Mouse (Mus musculus) MEL (cell line): ENCODE results near the gene Med13l. TPM values are rescaled to one million over a fixed set of nuclear protein-coding genes. Genes with fewer than 3 reads are reported as not detected.

ENCODE experiments used
- DNase-seq: peaks from one replicate; pipeline ENCODE4 v3.0.0; 2011; ENCODE audit warnings: low read depth, low spot score
- H3K27ac ChIP-seq: 2 replicates; pipeline ENCODE4 v1.5.1; 2012; ENCODE audit warnings: low read depth, mild to moderate bottlenecking, control low read depth, low read length, moderate library complexity; ENCODE audit not compliant: control insufficient read depth
- H3K27me3 ChIP-seq, 2 experiments: fragments of 150-350 bp in 1 of 2; sonication (generic) in 1 of 2; 2 replicates each; pipeline ENCODE4 v1.6.1; 2012; ENCODE audit warnings: low read length in 2 of 2, mild to moderate bottlenecking in 2 of 2, improper control_type of control experiment in 1 of 2, moderate library complexity in 1 of 2; ENCODE audit not compliant: insufficient read depth in 2 of 2, control insufficient read depth in 1 of 2
- H3K36me3 ChIP-seq, 2 experiments: 2 replicates each; pipeline ENCODE4 v1.6.1; 2012 to 2014; ENCODE audit warnings: low read length in 2 of 2, improper control_type of control experiment in 1 of 2, inconsistent platforms in 1 of 2, mild to moderate bottlenecking in 1 of 2; ENCODE audit not compliant: insufficient read depth in 2 of 2, control insufficient read depth in 1 of 2
- H3K4me1 ChIP-seq, 2 experiments: fragments of 150-350 bp in 1 of 2; sonication (generic) in 1 of 2; 2 replicates each; pipeline ENCODE4 v1.6.1; 2012; ENCODE audit warnings: low read length in 2 of 2, improper control_type of control experiment in 1 of 2, mild to moderate bottlenecking in 1 of 2; ENCODE audit not compliant: insufficient read depth in 2 of 2, control insufficient read depth in 1 of 2
- H3K4me3 ChIP-seq, 2 experiments: fragments of 150-350 bp in 1 of 2; sonication (generic) in 1 of 2; 2 replicates each; pipeline ENCODE4 v1.5.1; 2012; ENCODE audit warnings: low read depth in 2 of 2, low read length in 2 of 2, mild to moderate bottlenecking in 2 of 2, moderate library complexity in 2 of 2, control low read depth in 1 of 2, improper control_type of control experiment in 1 of 2; ENCODE audit not compliant: control insufficient read depth in 1 of 2, insufficient read depth in 1 of 2
- H3K79me2 ChIP-seq: 2 replicates; pipeline ENCODE4 v1.6.1; 2012; ENCODE audit warnings: mild to moderate bottlenecking, low read length, moderate library complexity; ENCODE audit not compliant: control insufficient read depth, poor library complexity, insufficient read depth
- H3K9ac ChIP-seq: 2 replicates; pipeline ENCODE4 v1.6.1; 2012; ENCODE audit warnings: low read depth, mild to moderate bottlenecking, control low read depth, low read length, moderate library complexity; ENCODE audit not compliant: control insufficient read depth, poor library complexity, severe bottlenecking
- H3K9me3 ChIP-seq: fragments of 150-350 bp; sonication (generic); replicated peaks from 2 replicates; pipeline ENCODE4 v1.6.1; 2012; ENCODE audit warnings: mild to moderate bottlenecking, low read length, improper control_type of control experiment, moderate library complexity; ENCODE audit not compliant: insufficient read depth
- CHD2 ChIP-seq: IDR thresholded peaks from 2 replicates; pipeline ENCODE4 v1.6.1; 2011; ENCODE audit warnings: low read length, improper control_type of control experiment
- CTCF ChIP-seq, 3 experiments: IDR thresholded peaks in 2 of 3; conservative IDR thresholded peaks in 1 of 3; 2 replicates each; pipeline ENCODE4 v1.5.1; 2011 to 2012; ENCODE audit warnings: low read length in 3 of 3, low read depth in 2 of 3, mild to moderate bottlenecking in 2 of 3, improper control_type of control experiment in 1 of 3, inconsistent platforms in 1 of 3, mixed read lengths in 1 of 3, moderate library complexity in 1 of 3; ENCODE audit not compliant: control insufficient read depth in 1 of 3, insufficient read depth in 1 of 3, poor library complexity in 1 of 3, severe bottlenecking in 1 of 3
- EP300 ChIP-seq, 2 experiments: IDR thresholded peaks; 2 replicates each; pipeline ENCODE4 v1.6.1; 2011; ENCODE audit warnings: improper control_type of control experiment in 2 of 2, low read length in 2 of 2, low read depth in 1 of 2, mild to moderate bottlenecking in 1 of 2
- ETS1 ChIP-seq: IDR thresholded peaks from 2 replicates; pipeline ENCODE4 v1.6.1; 2012; ENCODE audit warnings: low read depth, mild to moderate bottlenecking, inconsistent platforms, low read length, improper control_type of control experiment, moderate library complexity
- GABPA ChIP-seq: IDR thresholded peaks from 2 replicates; pipeline ENCODE4 v1.6.1; 2012; ENCODE audit warnings: low read depth, mild to moderate bottlenecking, inconsistent platforms, low read length, improper control_type of control experiment, moderate library complexity
- KAT2A ChIP-seq: conservative IDR thresholded peaks from 2 replicates; pipeline ENCODE4 v1.6.1; 2012; ENCODE audit warnings: low read depth, low read length, improper control_type of control experiment, inconsistent platforms
- MAFK ChIP-seq: IDR thresholded peaks from 2 replicates; pipeline ENCODE4 v1.6.1; 2011; ENCODE audit warnings: low read depth, mild to moderate bottlenecking, low read length, improper control_type of control experiment, borderline replicate concordance
- MXI1 ChIP-seq: IDR thresholded peaks from 2 replicates; pipeline ENCODE4 v1.6.1; 2011; ENCODE audit warnings: mild to moderate bottlenecking, low read depth, low read length, improper control_type of control experiment
- POLR2A ChIP-seq, 2 experiments: IDR thresholded peaks; 2 replicates each; pipeline ENCODE4 v1.6.1; 2011 to 2012; ENCODE audit warnings: low read length in 2 of 2, mild to moderate bottlenecking in 2 of 2, control low read depth in 1 of 2, improper control_type of control experiment in 1 of 2, low read depth in 1 of 2, moderate library complexity in 1 of 2; ENCODE audit not compliant: control insufficient read depth in 1 of 2, insufficient read depth in 1 of 2, poor library complexity in 1 of 2
- SIN3A ChIP-seq: IDR thresholded peaks from 2 replicates; pipeline ENCODE4 v1.6.1; 2012; ENCODE audit warnings: low read length, improper control_type of control experiment, inconsistent platforms
- SMC3 ChIP-seq: IDR thresholded peaks from 2 replicates; pipeline ENCODE4 v1.6.1; 2011; ENCODE audit warnings: low read depth, low read length, improper control_type of control experiment
- TBP ChIP-seq: IDR thresholded peaks from 2 replicates; pipeline ENCODE4 v1.8.0; 2011; ENCODE audit warnings: low read depth, low read length, improper control_type of control experiment
- TCF12 ChIP-seq: IDR thresholded peaks from 2 replicates; pipeline ENCODE4 v1.6.1; 2014; ENCODE audit warnings: low read depth, mild to moderate bottlenecking, inconsistent platforms, low read length, improper control_type of control experiment, moderate library complexity
- UBTF ChIP-seq: IDR thresholded peaks from 2 replicates; pipeline ENCODE4 v1.6.1; 2012; ENCODE audit warnings: low read depth, mild to moderate bottlenecking, inconsistent platforms, low read length, improper control_type of control experiment, moderate library complexity, borderline replicate concordance; ENCODE audit not compliant: insufficient read depth
- USF1 ChIP-seq: IDR thresholded peaks from 2 replicates; pipeline ENCODE4 v1.6.1; 2014; ENCODE audit warnings: low read depth, mild to moderate bottlenecking, inconsistent platforms, low read length, improper control_type of control experiment, moderate library complexity
- ZKSCAN1 ChIP-seq: IDR thresholded peaks from 2 replicates; pipeline ENCODE4 v1.6.1; 2012; ENCODE audit warnings: low read depth, mild to moderate bottlenecking, inconsistent platforms, low read length, improper control_type of control experiment, moderate library complexity
- ZMIZ1 ChIP-seq: IDR thresholded peaks from 2 replicates; pipeline ENCODE4 v1.6.1; 2012; ENCODE audit warnings: low read depth, mild to moderate bottlenecking, inconsistent platforms, low read length, improper control_type of control experiment, moderate library complexity
- ZNF384 ChIP-seq: IDR thresholded peaks from 2 replicates; pipeline ENCODE4 v1.6.1; 2012; ENCODE audit warnings: low read depth, mild to moderate bottlenecking, inconsistent platforms, low read length, improper control_type of control experiment
- polyA plus RNA-seq, 2 experiments: library from polyadenylated mRNA; stranded (reverse) in 1 of 2; unstranded in 1 of 2; fragments of >175 nt in 1 of 2; fragments of >200 nt in 1 of 2; gene quantifications; 2 replicates each; pipeline versions ENCODE4 v1.2.1 to v1.2.4; 2012; ENCODE audit warnings: low replicate concordance in 2 of 2, low read depth in 1 of 2; ENCODE audit not compliant: insufficient read length in 2 of 2, insufficient read depth in 1 of 2, missing spikeins in 1 of 2
- total RNA-seq: library from RNA; depleted of rRNA; stranded (reverse); fragments of 300-350 nt; gene quantifications from 2 replicates; pipeline ENCODE4 v1.2.3, GENCODE M21; 2012

Med13l gene
- total and polyA plus RNA-seq, 3 experiments = 13.4 to 16.1 TPM; not detected in 1

- peaks cover 0 to 41% of the 10 kb centered on the region in 2 experiments; a peak in 2 of 4 replicates for H3K36me3 ChIP-seq
- H3K9ac ChIP-seq = peak overlapping the region; percentile 86
- no peaks in the 10 kb centered on the region for H3K27me3 ChIP-seq
- H3K4me3 ChIP-seq = peak overlapping the region; percentile 86 to 96
- TF ChIP-seq MAFK = no peak
- TF ChIP-seq CHD2 = no peak
- H3K79me2 ChIP-seq = peaks cover 67% of the 10 kb centered on the region
- no peak overlapping the region for H3K27ac ChIP-seq
- DNase-seq = no peak
- peaks cover 26 to 27% of the 10 kb centered on the region in 2 experiments for H3K4me1 ChIP-seq
- H3K9me3 ChIP-seq = no peaks in the 10 kb centered on the region
Measured at GRCm38 (mm10) chr5:118562206-118562605, 1.7 kb downstream of the Med13l start.

GRCm38 (mm10) chr5:118563590-118563989 lies 3.1 kb downstream of the Med13l start:
- Histone ChIP-seq H3K27ac (no peak overlapping the region), H3K9me3 (no peaks in the 10 kb centered on the region), H3K36me3 (peaks cover 0 to 41% of the 10 kb centered on the region in 2 experiments; a peak in 2 of 4 replicates), H3K4me3 (no peak overlapping the region), H3K79me2 (peaks cover 80% of the 10 kb centered on the region), H3K4me1 (peaks cover 26% of the 10 kb centered on the region in 2 experiments), H3K27me3 (no peaks in the 10 kb centered on the region), H3K9ac (no peak overlapping the region)
- peak; percentile 79 for DNase-seq
- TF ChIP-seq ZNF384 (no peak), TBP (peak; percentile 60; the same call in 1 of the 2 replicates), ZMIZ1 (no peak), GABPA (no peak), CTCF (IDR thresholded peaks at IDR 0.05 in 2 of 3, conservative IDR thresholded peaks at IDR 0.05 in 1 of 3; ENCODE audit: control insufficient read depth in 1 of 3, insufficient read depth in 1 of 3, low read depth in 2 of 3, low read length in 3 of 3, poor library complexity in 1 of 3, severe bottlenecking in 1 of 3) (no peak), MXI1 (no peak), EP300 (IDR thresholded peaks at IDR 0.05; ENCODE audit: low read depth in 1 of 2, low read length in 2 of 2) (0 out of 4 replicates have a peak, but pooled peaks have one; percentile 6 to 9), ZKSCAN1 (0 out of 2 replicates have a peak, but pooled peaks have one; percentile 60), SIN3A (peak; percentile 39; the same call in 1 of the 2 replicates)

GRCm38 (mm10) chr5:118567395-118567794 lies 6.9 kb downstream of the Med13l start:
- Histone ChIP-seq H3K36me3 (peaks cover 0 to 38% of the 10 kb centered on the region in 2 experiments; a peak in 2 of 4 replicates), H3K27me3 (no peaks in the 10 kb centered on the region)
- DNase-seq = no peak
- TF ChIP-seq SMC3 (no peak), UBTF (no peak), USF1 (no peak), ZMIZ1 (no peak), ETS1 (no peak), TCF12 (no peak), TBP (no peak), KAT2A (no peak), POLR2A (IDR thresholded peaks at IDR 0.05; ENCODE audit: control insufficient read depth in 1 of 2, insufficient read depth in 1 of 2, low read depth in 1 of 2, low read length in 2 of 2, poor library complexity in 1 of 2) (no peak), MXI1 (no peak), MAFK (no peak)
- TF ChIP-seq, all 39 proteins: peak for 0
- Histone ChIP-seq H3K4me1 (peaks cover 23 to 26% of the 10 kb centered on the region in 2 experiments), H3K4me3 (no peak overlapping the region), H3K27ac (no peak overlapping the region), H3K9ac (no peak overlapping the region), H3K79me2 (peaks cover 84% of the 10 kb centered on the region), H3K9me3 (no peaks in the 10 kb centered on the region)
